ENCODE assay signal across 8 mouse cellular contexts in genomic region chr15:97766594-97767279, GRCm38 (mm10). TPM values are rescaled to one million over a fixed set of nuclear protein-coding genes. Genes with fewer than 3 reads are reported as not detected.
DNase-seq lines count a peak whose midpoint lies in the region; ATAC-seq lines count a peak whose summit lies in the region.

No protein-coding gene starts in this region.

- peak overlapping the region; percentile 31 for H3K4me3 ChIP-seq in neural tube, embryonic 11.5 days (ENCODE audit: low read depth, low read length)
- peak overlapping the region; percentile 55 for H3K4me3 ChIP-seq in forebrain, embryonic 16.5 days (replicated peaks; ENCODE audit: low read length)
- H3K4me3 ChIP-seq in midbrain, embryonic 16.5 days (ENCODE audit: low read depth, low read length): peak overlapping the region; percentile 51

- 0 out of 2 replicates have a peak, but pooled peaks have one; percentile 28 for ATAC-seq in neural tube, embryonic 11.5 days (ENCODE audit: insufficient read depth, low FRiP score, low TSS enrichment)
- peak; percentile 19; the same call in 1 of the 2 replicates for ATAC-seq in forebrain, embryonic 16.5 days
- peak; percentile 9; the same call in 1 of the 2 replicates for ATAC-seq in midbrain, embryonic 16.5 days

- peak overlapping the region; percentile 2; the same call in 1 of the 2 replicates for H3K27ac ChIP-seq in neural tube, embryonic 11.5 days (ENCODE audit: low read depth, low read length)
- peak overlapping the region; percentile 35; the same call in 1 of the 2 replicates for H3K27ac ChIP-seq in forebrain, embryonic 16.5 days (ENCODE audit: low read length)
- H3K27ac ChIP-seq in midbrain, embryonic 16.5 days (ENCODE audit: low read length): peak overlapping the region; percentile 68

- 0 out of 2 replicates have a peak overlapping the region, but pooled peaks have one; percentile 51 for H3K9ac ChIP-seq in neural tube, embryonic 11.5 days (ENCODE audit: low read length)
- H3K9ac ChIP-seq in forebrain, embryonic 16.5 days (replicated peaks; ENCODE audit: low read depth, low read length): peak overlapping the region; percentile 43
- peak overlapping the region; percentile 67 for H3K9ac ChIP-seq in midbrain, embryonic 16.5 days (ENCODE audit: low read depth, low read length)

- H3K36me3 ChIP-seq in neural tube, embryonic 11.5 days (ENCODE audit: control insufficient read depth, insufficient read depth, low read length): no peaks in the 10 kb centered on the region
- H3K36me3 ChIP-seq in forebrain, embryonic 16.5 days (ENCODE audit: control insufficient read depth, insufficient read depth): no peaks in the 10 kb centered on the region
- H3K36me3 ChIP-seq in midbrain, embryonic 16.5 days (ENCODE audit: control insufficient read depth, insufficient read depth, low read length): no peaks in the 10 kb centered on the region

- H3K27me3 ChIP-seq in neural tube, embryonic 11.5 days (ENCODE audit: control insufficient read depth, insufficient read depth, low read length): peaks cover 13% of the 10 kb centered on the region; the same call in 1 of the 2 replicates
- 0 out of 2 replicates have a peak, but pooled peaks cover 5% of the 10 kb centered on the region for H3K27me3 ChIP-seq in forebrain, embryonic 16.5 days (replicated peaks; ENCODE audit: control insufficient read depth, insufficient read depth, low read length)
- H3K27me3 ChIP-seq in midbrain, embryonic 16.5 days (ENCODE audit: control insufficient read depth, insufficient read depth, low read depth, low read length): peaks cover 5% of the 10 kb centered on the region

- peaks cover 27% of the 10 kb centered on the region for H3K4me1 ChIP-seq in neural tube, embryonic 11.5 days (ENCODE audit: control insufficient read depth, insufficient read depth, low read length)
- H3K4me1 ChIP-seq in forebrain, embryonic 16.5 days (replicated peaks; ENCODE audit: control insufficient read depth, insufficient read depth, low read length): peaks cover 26% of the 10 kb centered on the region
- H3K4me1 ChIP-seq in midbrain, embryonic 16.5 days (ENCODE audit: control insufficient read depth, insufficient read depth, low read length): peaks cover 32% of the 10 kb centered on the region

- peak overlapping the region; percentile 89 for H3K4me2 ChIP-seq in neural tube, embryonic 11.5 days (ENCODE audit: low read depth)
- peak overlapping the region; percentile 96 for H3K4me2 ChIP-seq in forebrain, embryonic 16.5 days (ENCODE audit: low read length)
- H3K4me2 ChIP-seq in midbrain, embryonic 16.5 days (ENCODE audit: low read length): peak overlapping the region; percentile 98

- WGBS in neural tube, embryonic 11.5 days: 4% methylated on average over 23 of the region's 23 CpGs
- 3% methylated on average over 23 of the region's 23 CpGs for WGBS in forebrain, embryonic 16.5 days
- 4% methylated on average over 23 of the region's 23 CpGs for WGBS in midbrain, embryonic 16.5 days

- no peaks in the 10 kb centered on the region for H3K9me3 ChIP-seq in neural tube, embryonic 11.5 days (ENCODE audit: control insufficient read depth, low read length)
- H3K9me3 ChIP-seq in forebrain, embryonic 16.5 days (ENCODE audit: control insufficient read depth, low read length): no peaks in the 10 kb centered on the region
- H3K9me3 ChIP-seq in midbrain, embryonic 16.5 days (replicated peaks; ENCODE audit: control insufficient read depth, low read length, poor library complexity, severe bottlenecking): no peaks in the 10 kb centered on the region

- DNase-seq in neural tube, embryonic 11.5 days (ENCODE audit: low spot score): no peak
- DNase-seq in neural tube, embryonic 10.5 days (ENCODE audit: extremely low spot score, low spot score): no peak
- DNase-seq in kidney, postnatal 14 days: peak; percentile 79
- DNase-seq in frontal cortex, postnatal 10 days (ENCODE audit: low spot score in 2 of 2): no peak
- no peak for DNase-seq in spleen, postnatal 36 days (ENCODE audit: low spot score in 2 of 2)
- no peak for DNase-seq in ovary, postnatal 14 days (ENCODE audit: low spot score)

RNA-seq across cellular contexts. Expression of gene Rapgef3, which starts 1.0 kb away (rescaled TPM):
- 3.5 and 6.0 TPM in 2 replicates for polyA plus RNA-seq in neural tube, embryonic 11.5 days (2014; fragmentation: Nextera tagmentation; extraction: Ambion mirVana)
- 8.9 and 13.3 TPM in 2 replicates for polyA plus RNA-seq in forebrain, embryonic 16.5 days (2015; fragmentation: Nextera tagmentation; extraction: Ambion mirVana)
- 19.7 and 21.3 TPM in 2 replicates for polyA plus RNA-seq in midbrain, embryonic 16.5 days (2015; fragmentation: Nextera tagmentation; extraction: Ambion mirVana)

RNA-seq across cellular contexts. Expression of gene Slc48a1, which starts 11.6 kb away (rescaled TPM):
- polyA plus RNA-seq in neural tube, embryonic 11.5 days (2014; fragmentation: Nextera tagmentation; extraction: Ambion mirVana): 29.2 and 29.3 TPM in 2 replicates
- 72.9 and 78.2 TPM in 2 replicates for polyA plus RNA-seq in forebrain, embryonic 16.5 days (2015; fragmentation: Nextera tagmentation; extraction: Ambion mirVana)
- polyA plus RNA-seq in midbrain, embryonic 16.5 days (2015; fragmentation: Nextera tagmentation; extraction: Ambion mirVana): 92.1 and 100 TPM in 2 replicates

RNA-seq across cellular contexts. Expression of gene Endou, which starts 35.6 kb away (rescaled TPM):
- polyA plus RNA-seq in neural tube, embryonic 11.5 days (2014; fragmentation: Nextera tagmentation; extraction: Ambion mirVana): 0.20 and 0.32 TPM in 2 replicates
- polyA plus RNA-seq in forebrain, embryonic 16.5 days (2015; fragmentation: Nextera tagmentation; extraction: Ambion mirVana): 0.18 and 0.42 TPM in 2 replicates
- 0.14 and 0.23 TPM in 2 replicates for polyA plus RNA-seq in midbrain, embryonic 16.5 days (2015; fragmentation: Nextera tagmentation; extraction: Ambion mirVana)

Comparison
In these comparisons a context has a peak if more than half of its experiments do, and no peak if none do; other contexts are left out.
1. H3K27ac ChIP-seq: peak in every context shown above with its lines; median percentile 68 in midbrain, embryonic 16.5 days; 35 in forebrain, embryonic 16.5 days; 2 in neural tube, embryonic 11.5 days.